Mouse (Mus musculus) brain, embryonic 14.5 days (tissue): ENCODE results near the gene Xpc.

Source experiments
- CTCF ChIP-seq: fragments of 200-500 bp; IDR thresholded peaks from 2 replicates; pipeline ENCODE4 v1.5.1; 2012; ENCODE audit warnings: inconsistent platforms, mild to moderate bottlenecking, moderate library complexity, borderline replicate concordance; ENCODE audit not compliant: insufficient read depth, insufficient read length; ENCODE audit errors: extremely low read depth
- POLR2A ChIP-seq: fragments of 200-500 bp; IDR thresholded peaks from 2 replicates; pipeline ENCODE4 v1.6.1; 2012; ENCODE audit warnings: mild to moderate bottlenecking, inconsistent platforms, borderline replicate concordance; ENCODE audit not compliant: poor library complexity, insufficient read depth, insufficient read length, severe bottlenecking; ENCODE audit errors: extremely low read depth

GRCm38 (mm10) chr6:91535231-91535630 is 19.5 kb upstream of the Xpc start:
- TF ChIP-seq POLR2A (no peak), CTCF (no peak)
